Comparison of ENCODE assay signal across 8 mouse cellular contexts in genomic region chr9:83727462-83728189, GRCm38 (mm10).
A peak's percentile ranks its signal among the peaks of the same experiment; 100 is the strongest.
DNase-seq lines count a peak whose midpoint lies in the region; ATAC-seq and TF ChIP-seq lines count a peak whose summit lies in the region.

No protein-coding gene starts in this region.

- no peak for TF ChIP-seq EP300 in liver, postnatal 0 days (IDR thresholded peaks at IDR 0.05; ENCODE audit: low read depth)

- H3K27me3 ChIP-seq in forebrain, embryonic 12.5 days, result peaks cover 8% of the 10 kb centered on the region; the same call in 1 of the 2 replicates
- H3K27me3 ChIP-seq in liver, postnatal 0 days (ENCODE audit: insufficient read depth, low read length), result no peaks in the 10 kb centered on the region
- no peaks in the 10 kb centered on the region for H3K27me3 ChIP-seq in neural tube, embryonic 14.5 days (ENCODE audit: control insufficient read depth, insufficient read depth, low read length)

- no peak overlapping the region for H3K9ac ChIP-seq in forebrain, embryonic 12.5 days
- no peak overlapping the region for H3K9ac ChIP-seq in liver, postnatal 0 days (replicated peaks)
- no peak overlapping the region for H3K9ac ChIP-seq in neural tube, embryonic 14.5 days (replicated peaks; ENCODE audit: low read depth, low read length)

- no peak overlapping the region for H3K27ac ChIP-seq in forebrain, embryonic 12.5 days
- no peak overlapping the region for H3K27ac ChIP-seq in liver, postnatal 0 days (ENCODE audit: low read depth)
- no peak overlapping the region for H3K27ac ChIP-seq in neural tube, embryonic 14.5 days (ENCODE audit: low read depth, low read length)

- peak; percentile 44 for DNase-seq in MEL-GATA-1-ER (ENCODE audit: extremely low read depth, low read depth)
- peak; percentile 21 for DNase-seq in c-Kit-positive CD71-positive TER-119-positive erythroid progenitor cells, embryonic 14.5 days (ENCODE audit: low spot score)
- peak; percentile 63 to 77 for DNase-seq in heart, postnatal 14 days
- DNase-seq in large intestine, adult 2 months (ENCODE audit: low read depth, low spot score), result peak; percentile 13
- peak; percentile 64 for DNase-seq in liver, postnatal 0 days
- DNase-seq in thymus, postnatal 36 days, result peak; percentile 20 to 23

- peak; percentile 78 for TF ChIP-seq CTCF in liver, postnatal 0 days (IDR thresholded peaks at IDR 0.05; ENCODE audit: low read depth)

- no peaks in the 10 kb centered on the region for H3K36me3 ChIP-seq in forebrain, embryonic 12.5 days (replicated peaks)
- H3K36me3 ChIP-seq in liver, postnatal 0 days (replicated peaks; ENCODE audit: insufficient read depth, low read length), result no peaks in the 10 kb centered on the region
- H3K36me3 ChIP-seq in neural tube, embryonic 14.5 days (ENCODE audit: control insufficient read depth, insufficient read depth, low read length), result no peaks in the 10 kb centered on the region

- peaks cover 4% of the 10 kb centered on the region; the same call in 1 of the 2 replicates for H3K4me1 ChIP-seq in forebrain, embryonic 12.5 days
- H3K4me1 ChIP-seq in liver, postnatal 0 days (ENCODE audit: insufficient read depth), result 0 out of 2 replicates have a peak, but pooled peaks cover 3% of the 10 kb centered on the region
- peaks cover 4% of the 10 kb centered on the region; the same call in 1 of the 2 replicates for H3K4me1 ChIP-seq in neural tube, embryonic 14.5 days (ENCODE audit: control insufficient read depth, insufficient read depth, low read length)

- H3K4me3 ChIP-seq in forebrain, embryonic 12.5 days (replicated peaks), result peak overlapping the region; percentile 19
- H3K4me3 ChIP-seq in liver, postnatal 0 days (ENCODE audit: low read depth, low read length), result peak overlapping the region; percentile 32
- peak overlapping the region; percentile 17; the same call in 1 of the 2 replicates for H3K4me3 ChIP-seq in neural tube, embryonic 14.5 days (ENCODE audit: low read depth, low read length)

- intact Hi-C loops in heart, postnatal 14 days (cut with DNase I), result no loop called here

- WGBS in forebrain, embryonic 12.5 days, result 12% methylated on average over 14 of the region's 14 CpGs
- WGBS in large intestine, adult 2 months, result 10% methylated on average over 14 of the region's 14 CpGs
- 10% methylated on average over 14 of the region's 14 CpGs for WGBS in liver, postnatal 0 days (ENCODE audit: insufficient replicate concordance)
- WGBS in neural tube, embryonic 14.5 days, result 14% methylated on average over 14 of the region's 14 CpGs

- H3K9me3 ChIP-seq in forebrain, embryonic 12.5 days, result no peaks in the 10 kb centered on the region
- H3K9me3 ChIP-seq in liver, postnatal 0 days (ENCODE audit: low read length), result no peaks in the 10 kb centered on the region
- no peaks in the 10 kb centered on the region for H3K9me3 ChIP-seq in neural tube, embryonic 14.5 days (ENCODE audit: control insufficient read depth, low read length)

- ATAC-seq in forebrain, embryonic 12.5 days (ENCODE audit: low FRiP score), result peak; percentile 92
- ATAC-seq in liver, postnatal 0 days, result peak; percentile 51
- ATAC-seq in neural tube, embryonic 14.5 days (ENCODE audit: low read depth), result peak; percentile 95

- peak overlapping the region; percentile 47 for H3K4me2 ChIP-seq in forebrain, embryonic 12.5 days
- peak overlapping the region; percentile 67 for H3K4me2 ChIP-seq in liver, postnatal 0 days (ENCODE audit: low read depth, low read length)
- peak overlapping the region; percentile 46 for H3K4me2 ChIP-seq in neural tube, embryonic 14.5 days (ENCODE audit: low read depth, low read length)

Comparison
In these comparisons a context has a peak if more than half of its experiments do, and no peak if none do; other contexts are left out.
1. DNase-seq: peak in every context shown above with its lines; median percentile 70 in heart, postnatal 14 days; 64 in liver, postnatal 0 days; 44 in MEL-GATA-1-ER; 22 in thymus, postnatal 36 days; 21 in c-Kit-positive CD71-positive TER-119-positive erythroid progenitor cells, embryonic 14.5 days; 13 in large intestine, adult 2 months.